Mouse (Mus musculus) neural tube, embryonic 13.5 days (tissue): ENCODE measurements at regions not wholly inside any gene's neighbourhood (a gene's known extent, or its start where the extent isn't known, plus 50 kb on each side); places are given as distances from the start of the nearest gene placed in this dataset.

Experiments used
- ATAC-seq: fragments of 200-750 bp; cut with Nextera tagmentation; 2 replicates; pipeline ENCODE4 v1.8.0; 2017; ENCODE audit warnings: low read depth, mild to moderate bottlenecking, moderate TSS enrichment, moderate library complexity
- H3K27ac ChIP-seq: fragments of 300-500 bp; sonication (generic); replicated peaks from 2 replicates; pipeline ENCODE4 v1.5.1; 2015; ENCODE audit warnings: moderate library complexity, mild to moderate bottlenecking, inconsistent platforms
- H3K27me3 ChIP-seq: fragments of 300-500 bp; sonication (generic); 2 replicates; pipeline ENCODE4 v1.6.1; 2015; ENCODE audit warnings: mild to moderate bottlenecking, inconsistent platforms
- H3K36me3 ChIP-seq: fragments of 300-500 bp; sonication (generic); 2 replicates; pipeline ENCODE4 v1.6.1; 2015; ENCODE audit warnings: mild to moderate bottlenecking, inconsistent platforms
- H3K4me1 ChIP-seq: fragments of 300-500 bp; sonication (generic); replicated peaks from 2 replicates; pipeline ENCODE4 v1.6.1; 2015; ENCODE audit warnings: inconsistent platforms
- H3K4me2 ChIP-seq: fragments of 300-500 bp; sonication (generic); 2 replicates; pipeline ENCODE4 v1.6.1; 2015; ENCODE audit warnings: inconsistent platforms, mild to moderate bottlenecking, moderate library complexity
- H3K4me3 ChIP-seq: fragments of 300-500 bp; sonication (generic); 2 replicates; pipeline ENCODE4 v1.5.1; 2015; ENCODE audit warnings: mild to moderate bottlenecking, inconsistent platforms
- H3K9ac ChIP-seq: fragments of 300-500 bp; sonication (generic); 2 replicates; pipeline ENCODE4 v1.6.1; 2015; ENCODE audit warnings: moderate library complexity, mild to moderate bottlenecking, inconsistent platforms
- H3K9me3 ChIP-seq: fragments of 300-500 bp; sonication (generic); 2 replicates; pipeline ENCODE4 v1.6.1; 2016; ENCODE audit warnings: inconsistent platforms
- WGBS: fragments of 180-500 bp; shearing (Covaris S2); methylation state at CpG from one replicate; pipeline ENCODE4 v1.1.7; 2015; 5-methylcytosine and 5-hydroxymethylcytosine counted together

GRCm38 (mm10) chr12:14235351-14235750 is 83.5 kb upstream of the Fam84a start:
- Histone ChIP-seq H3K27ac (no peak overlapping the region), H3K4me1 (no peaks in the 10 kb centered on the region), H3K9ac (no peak overlapping the region), H3K9me3 (no peaks in the 10 kb centered on the region), H3K4me3 (no peak overlapping the region), H3K27me3 (no peaks in the 10 kb centered on the region), H3K36me3 (no peaks in the 10 kb centered on the region), H3K4me2 (no peak overlapping the region)
- ATAC-seq: no peak
- WGBS: 83% methylated on average over 3 of the region's 3 CpGs

- ATAC-seq: no peak
- Histone ChIP-seq H3K27me3 (no peaks in the 10 kb centered on the region), H3K27ac (no peak overlapping the region), H3K9ac (no peak overlapping the region), H3K36me3 (no peaks in the 10 kb centered on the region), H3K9me3 (no peaks in the 10 kb centered on the region), H3K4me1 (no peaks in the 10 kb centered on the region), H3K4me2 (no peak overlapping the region), H3K4me3 (no peak overlapping the region)
- 88% methylated on average over 3 of the region's 3 CpGs for WGBS
Observed at GRCm38 (mm10) chr12:14212618-14213017, 60.8 kb upstream of the Fam84a start.

GRCm38 (mm10) chr12:14209881-14210280 is 58.0 kb upstream of the Fam84a start:
- Histone ChIP-seq H3K27ac (no peak overlapping the region), H3K36me3 (no peaks in the 10 kb centered on the region), H3K4me3 (no peak overlapping the region), H3K9me3 (no peaks in the 10 kb centered on the region), H3K27me3 (no peaks in the 10 kb centered on the region), H3K9ac (no peak overlapping the region), H3K4me2 (no peak overlapping the region), H3K4me1 (no peaks in the 10 kb centered on the region)
- no peak for ATAC-seq

GRCm38 (mm10) chr12:14207288-14207687 is 55.4 kb upstream of the Fam84a start:
- no peaks in the 10 kb centered on the region for H3K36me3 ChIP-seq
- H3K4me2 ChIP-seq: no peak overlapping the region
- H3K27ac ChIP-seq: no peak overlapping the region
- H3K4me1 ChIP-seq: no peaks in the 10 kb centered on the region
- no peaks in the 10 kb centered on the region for H3K27me3 ChIP-seq
- H3K9ac ChIP-seq: no peak overlapping the region
- no peak overlapping the region for H3K4me3 ChIP-seq
- 76% methylated on average over 1 of the region's 1 CpGs for WGBS
- ATAC-seq: no peak
- H3K9me3 ChIP-seq: no peaks in the 10 kb centered on the region

- peak; percentile 63; the same call in 1 of the 2 replicates for ATAC-seq
- no peak overlapping the region for H3K4me3 ChIP-seq
Observed at GRCm38 (mm10) chr12:14204491-14204890, 52.6 kb upstream of the Fam84a start.

More at GRCm38 (mm10) chr12:14204491-14204890, 52.6 kb upstream of the Fam84a start:
- Histone ChIP-seq H3K9me3 (no peaks in the 10 kb centered on the region), H3K4me2 (no peak overlapping the region), H3K9ac (no peak overlapping the region), H3K27ac (no peak overlapping the region), H3K4me1 (no peaks in the 10 kb centered on the region), H3K27me3 (no peaks in the 10 kb centered on the region), H3K36me3 (no peaks in the 10 kb centered on the region)
- 73% methylated on average over 1 of the region's 1 CpGs for WGBS
